Mouse (Mus musculus) lung, postnatal 25 days (tissue): ENCODE measurements around the gene H2al1o.
"Not testable (repeated sequence)": the region's sequence is repeated elsewhere in the genome, so short reads cannot be mapped to it uniquely, and the experiment has no call there.

ENCODE experiments used
- DNase-seq: peaks from one replicate; pipeline ENCODE4 v3.0.0; 2022; ENCODE audit warnings: low spot score

H2al1o gene

DNA sequence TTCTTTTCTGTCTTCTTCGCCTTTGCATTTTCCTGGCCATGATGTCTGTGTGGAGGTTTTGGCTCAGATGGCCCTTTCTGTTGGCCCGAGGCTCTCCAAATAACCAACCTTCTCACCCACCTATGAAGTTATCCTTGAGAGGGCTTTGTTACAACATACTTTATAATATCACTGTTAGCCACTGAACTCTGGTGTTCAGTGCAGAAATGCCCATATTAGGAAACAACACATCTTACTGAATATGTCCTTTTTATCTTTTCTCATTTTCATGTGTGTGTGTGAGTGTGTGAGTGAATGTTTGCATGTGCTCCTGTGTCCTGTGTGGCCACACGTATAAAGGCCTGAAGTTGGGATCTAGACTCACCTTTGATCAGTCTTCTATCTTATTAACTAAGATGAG, at the start of gene H2al1o:
Gene H2al1o, minus strand, starts transcription at position 101 of the 400 bp plus-strand sequence.
- not testable (repeated sequence) for DNase-seq

DNA sequence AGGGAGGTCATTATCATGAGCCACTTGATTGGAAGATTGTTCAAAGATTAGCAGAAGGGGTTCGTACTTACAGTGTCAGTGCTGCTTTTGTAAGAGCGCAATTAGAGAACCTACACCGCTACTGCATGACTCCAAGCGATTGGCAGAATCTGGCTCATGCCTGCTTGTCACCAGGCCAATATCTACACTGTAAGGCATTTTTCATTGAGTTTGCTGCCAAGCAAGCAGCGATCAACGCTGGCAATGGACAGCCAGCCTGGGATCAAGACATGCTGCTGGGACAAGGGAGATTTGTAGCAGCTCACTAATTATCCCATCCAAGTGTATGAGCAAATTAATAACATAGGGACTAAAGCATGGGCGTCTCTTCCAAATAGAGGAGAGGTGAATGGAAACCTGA, 25.8 kb upstream of the H2al1o start:
- not testable (repeated sequence) for DNase-seq

DNA sequence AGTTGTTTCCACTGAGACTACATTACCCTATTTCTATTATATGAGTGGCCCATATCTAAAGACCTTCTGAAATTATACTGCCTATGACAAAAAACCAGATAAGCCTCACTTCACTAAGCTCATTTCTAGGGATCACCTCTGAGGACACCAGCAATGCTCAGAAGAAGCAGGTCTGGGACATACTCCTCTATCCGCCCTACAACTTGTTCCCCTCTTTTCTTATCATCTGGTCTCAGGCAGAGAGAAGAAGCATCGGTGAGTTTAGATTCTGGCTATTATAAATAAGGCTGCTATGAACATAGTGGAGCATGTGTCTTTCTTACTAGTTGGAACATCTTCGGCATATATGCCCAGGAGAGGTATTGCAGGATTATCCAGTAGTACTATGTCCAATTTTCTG, 35.3 kb downstream of the H2al1o start:
- DNase-seq: no peak
